Mouse (Mus musculus): ENCODE measurements around the gene Adcy1. TPM values are rescaled to one million over a fixed set of nuclear protein-coding genes. Genes with fewer than 3 reads are reported as not detected.

Gene Adcy1
- total and polyA plus RNA-seq, 3 experiments = 0.03 to 0.38 TPM; not detected in 1

GRCm38 (mm10) chr11:7062566-7062965 lies 723 bp upstream of the Adcy1 start:
- H3K79me2 ChIP-seq (replicated peaks; ENCODE audit: control insufficient read depth, extremely low read depth, insufficient read depth, poor library complexity, severe bottlenecking) = no peaks in the 10 kb centered on the region
- H3K27ac ChIP-seq (ENCODE audit: insufficient read depth, low read depth) = no peak overlapping the region
- no peak overlapping the region for H3K9ac ChIP-seq (ENCODE audit: insufficient read depth, low read depth)
- H3K4me1 ChIP-seq (ENCODE audit: control insufficient read depth in 1 of 2, insufficient read depth in 2 of 2) = no peaks in the 10 kb centered on the region
- in situ Hi-C loops (cut with MboI; ENCODE audit: low pct_ligation_motif_present, low pct_unique_long_range_greater_than_20kb, low sequenced_read_pairs) (no loop called here), dilution Hi-C loops (cut with MboI; ENCODE audit: extremely low pct_ligation_motif_present, extremely low pct_unique_long_range_greater_than_20kb, low sequenced_read_pairs) (no loop called here)
- no peak overlapping the region for H3K4me3 ChIP-seq (replicated peaks in 1 of 3; ENCODE audit: low read depth in 2 of 3, low read length in 2 of 3, poor library complexity in 1 of 3)
- H3K9me3 ChIP-seq (replicated peaks; ENCODE audit: low read length) = peaks cover 22% of the 10 kb centered on the region
- H3K36me3 ChIP-seq (replicated peaks in 1 of 2; ENCODE audit: control insufficient read depth in 1 of 2, insufficient read depth in 1 of 2, low read length in 1 of 2) = no peaks in the 10 kb centered on the region
- no peak overlapping the region for H3K4me2 ChIP-seq (ENCODE audit: insufficient read depth, low read depth, poor library complexity, severe bottlenecking)
- H3K27me3 ChIP-seq (replicated peaks) = peaks cover 48% of the 10 kb centered on the region
- TF ChIP-seq POLR2A (IDR thresholded peaks at IDR 0.05; ENCODE audit: low read depth, low read length) (no peak), BHLHE40 (IDR thresholded peaks at IDR 0.05; ENCODE audit: low read depth, low read length) (no peak), UBTF (IDR thresholded peaks at IDR 0.05; ENCODE audit: low read depth, low read length) (no peak)
- no peak for DNase-seq (ENCODE audit: extremely low read depth)

DNA sequence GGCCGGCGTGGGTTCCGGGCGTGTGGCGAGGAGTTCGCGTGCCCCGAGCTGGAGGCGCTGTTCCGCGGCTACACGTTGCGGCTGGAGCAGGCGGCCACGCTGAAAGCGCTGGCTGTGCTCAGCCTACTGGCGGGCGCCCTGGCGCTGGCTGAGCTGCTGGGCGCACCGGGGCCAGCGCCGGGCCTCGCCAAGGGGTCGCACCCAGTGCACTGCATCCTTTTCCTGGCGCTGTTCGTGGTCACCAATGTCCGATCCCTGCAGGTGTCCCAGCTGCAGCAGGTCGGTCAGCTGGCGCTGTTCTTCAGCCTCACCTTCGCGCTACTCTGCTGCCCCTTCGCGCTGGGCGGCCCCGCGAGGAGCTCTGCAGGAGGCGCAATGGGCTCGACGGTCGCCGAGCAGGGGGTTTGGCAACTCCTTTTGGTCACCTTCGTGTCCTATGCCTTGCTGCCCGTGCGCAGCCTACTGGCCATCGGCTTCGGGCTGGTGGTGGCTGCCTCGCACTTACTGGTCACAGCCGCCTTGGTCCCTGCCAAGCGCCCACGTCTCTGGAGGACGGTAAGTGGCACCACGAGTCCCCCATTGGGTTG lies 485 bp downstream of the Adcy1 start:
- TF ChIP-seq USF2 (conservative IDR thresholded peaks at IDR 0.05; ENCODE audit: low read depth, low read length) (no peak), USF1 (IDR thresholded peaks at IDR 0.05; ENCODE audit: low read depth, low read length) (no peak), NRF1 (IDR thresholded peaks at IDR 0.05; ENCODE audit: low read depth, low read length) (no peak), HCFC1 (IDR thresholded peaks at IDR 0.05; ENCODE audit: low read depth, low read length) (no peak), EP300 (IDR thresholded peaks at IDR 0.05; ENCODE audit: low read length) (no peak), MXI1 (IDR thresholded peaks at IDR 0.05; ENCODE audit: low read depth, low read length) (no peak), NELFE (IDR thresholded peaks at IDR 0.05; ENCODE audit: low read depth, low read length) (no peak), JUND (conservative IDR thresholded peaks at IDR 0.05; ENCODE audit: low read depth, low read length) (no peak), ZMIZ1 (IDR thresholded peaks at IDR 0.05; ENCODE audit: low read depth, low read length) (no peak), BHLHE40 (IDR thresholded peaks at IDR 0.05; ENCODE audit: low read depth, low read length) (no peak), MAX (IDR thresholded peaks at IDR 0.05; ENCODE audit: low read length) (no peak), RAD21 (IDR thresholded peaks at IDR 0.05; ENCODE audit: low read depth, low read length) (no peak), IRF4 (IDR thresholded peaks at IDR 0.05; ENCODE audit: low read depth, low read length) (no peak), MAFK (IDR thresholded peaks at IDR 0.05; ENCODE audit: insufficient replicate concordance, low read length) (no peak), CHD2 (IDR thresholded peaks at IDR 0.05; ENCODE audit: low read length) (no peak), CHD1 (IDR thresholded peaks at IDR 0.05; ENCODE audit: low read depth, low read length) (no peak), CTCF (conservative IDR thresholded peaks at IDR 0.05 in 1 of 2, IDR thresholded peaks at IDR 0.05 in 1 of 2; ENCODE audit: low read depth in 2 of 2, low read length in 2 of 2) (no peak), KAT2A (IDR thresholded peaks at IDR 0.05; ENCODE audit: insufficient replicate concordance, low read length) (no peak)
- in situ Hi-C loops (cut with MboI; ENCODE audit: low pct_ligation_motif_present, low pct_unique_long_range_greater_than_20kb, low sequenced_read_pairs) (no loop called here), dilution Hi-C loops (cut with MboI; ENCODE audit: extremely low pct_ligation_motif_present, extremely low pct_unique_long_range_greater_than_20kb, low sequenced_read_pairs) (no loop called here)
- DNase-seq (ENCODE audit: extremely low read depth) = no peak
- Histone ChIP-seq H3K27me3 (replicated peaks) (peaks cover 48% of the 10 kb centered on the region), H3K4me2 (ENCODE audit: insufficient read depth, low read depth, poor library complexity, severe bottlenecking) (no peak overlapping the region), H3K36me3 (replicated peaks in 1 of 2; ENCODE audit: control insufficient read depth in 1 of 2, insufficient read depth in 1 of 2, low read length in 1 of 2) (no peaks in the 10 kb centered on the region), H3K9ac (ENCODE audit: insufficient read depth, low read depth) (no peak overlapping the region), H3K4me1 (ENCODE audit: control insufficient read depth in 1 of 2, insufficient read depth in 2 of 2) (no peaks in the 10 kb centered on the region), H3K79me2 (replicated peaks; ENCODE audit: control insufficient read depth, extremely low read depth, insufficient read depth, poor library complexity, severe bottlenecking) (no peaks in the 10 kb centered on the region), H3K9me3 (replicated peaks; ENCODE audit: low read length) (peaks cover 22% of the 10 kb centered on the region), H3K4me3 (replicated peaks in 1 of 3; ENCODE audit: low read depth in 2 of 3, low read length in 2 of 3, poor library complexity in 1 of 3) (no peak overlapping the region), H3K27ac (ENCODE audit: insufficient read depth, low read depth) (no peak overlapping the region)
